Mouse (Mus musculus) kidney, adult 2 months (tissue): ENCODE measurements around the gene Nes.

ENCODE experiments used
- CTCF ChIP-seq: fragments of 200-500 bp; conservative IDR thresholded peaks from 2 replicates; pipeline ENCODE4 v1.5.1; 2011; ENCODE audit warnings: low read depth, mild to moderate bottlenecking, control low read depth, low read length, moderate library complexity, mixed read lengths; ENCODE audit not compliant: insufficient read depth, insufficient read length
- POLR2A ChIP-seq: fragments of 200-500 bp; IDR thresholded peaks from one replicate; pipeline ENCODE4 v1.6.1; 2011; ENCODE audit warnings: low read depth, low read length, control low read depth

DNA sequence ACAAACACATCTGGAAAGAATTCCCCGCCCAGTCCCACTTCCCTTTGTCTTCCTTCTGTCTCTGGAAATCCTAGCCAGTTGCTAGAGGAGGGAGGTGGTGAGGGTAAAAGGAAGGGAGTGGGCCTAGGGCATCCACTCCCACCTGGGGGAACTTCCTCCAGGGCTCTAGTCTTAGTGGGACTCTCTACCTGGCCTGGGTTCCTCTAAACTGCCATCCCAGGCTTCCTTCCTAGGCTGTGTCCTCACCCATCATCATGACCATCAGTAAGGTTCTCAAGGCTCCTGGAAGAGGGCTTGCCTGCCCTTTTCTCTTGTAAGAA, 24.4 kb upstream of the Nes start:
- no peak for TF ChIP-seq CTCF
- TF ChIP-seq POLR2A, result no peak
